Mouse (Mus musculus): ENCODE results near the gene Gm5039. TPM values are rescaled to one million over a fixed set of nuclear protein-coding genes. Genes with fewer than 3 reads are reported as not detected.

Gene Gm5039
- not detected for polyA plus RNA-seq (2017; shearing (Covaris generic))

DNA sequence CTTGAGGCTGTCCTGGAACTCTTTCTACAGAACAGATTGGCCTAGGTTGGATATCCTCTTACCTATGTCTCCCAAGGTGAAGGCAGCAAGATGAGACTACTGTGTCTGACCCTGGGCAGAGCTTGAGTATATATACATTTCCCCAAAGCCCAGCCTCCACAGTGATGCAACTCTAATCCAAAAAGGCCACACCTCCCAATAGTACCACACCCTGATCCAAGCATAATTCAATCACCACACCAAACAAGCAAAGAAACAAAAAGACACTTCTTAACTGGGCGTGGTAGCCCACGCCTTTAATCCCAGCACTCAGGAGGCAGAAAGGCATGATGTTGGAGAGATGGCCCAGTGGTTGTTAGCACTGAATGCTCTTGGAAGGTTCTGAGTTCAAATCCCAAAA, at the start of gene Gm5039:
Gene Gm5039 (minus strand): TSS at position 101 of the 400 bp plus-strand sequence.

DNA sequence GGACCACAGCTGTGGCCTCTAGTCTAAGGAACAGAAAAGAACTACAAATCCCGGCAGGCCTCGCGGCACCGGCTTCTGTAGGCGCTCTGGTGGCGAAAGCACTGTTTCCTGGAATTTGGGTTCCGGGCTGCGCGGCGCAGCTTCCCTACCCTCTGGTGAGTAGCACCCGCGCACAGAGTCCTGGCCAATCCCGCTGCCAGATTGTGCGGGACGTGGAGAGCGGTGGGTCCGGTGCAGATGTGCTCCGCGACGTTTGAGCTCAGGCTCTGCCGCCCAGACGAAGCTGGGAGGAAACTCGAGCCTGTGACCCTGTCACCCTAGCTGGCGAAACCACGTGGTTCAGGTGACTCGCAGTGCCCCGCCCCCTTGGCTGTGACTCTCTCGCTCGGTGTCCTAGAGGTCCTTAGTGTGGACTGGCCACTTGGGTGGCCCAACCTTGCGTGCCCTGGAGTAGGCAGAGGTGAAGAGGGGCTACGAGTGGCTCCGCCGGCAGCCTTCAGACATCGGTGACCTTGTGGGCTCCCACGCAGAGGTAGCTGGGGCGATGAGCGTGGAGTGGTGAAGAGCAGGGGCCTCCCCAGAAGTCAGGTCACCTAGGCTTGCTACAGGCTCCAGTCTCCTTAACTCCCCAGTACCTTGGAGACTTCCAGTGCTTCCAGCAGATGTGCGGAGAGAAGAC, 36.8 kb upstream of the Gm5039 start, which contains the start of gene Adck1:
Gene Adck1 (plus strand): TSS at position 114 of the 679 bp plus-strand sequence.

DNA sequence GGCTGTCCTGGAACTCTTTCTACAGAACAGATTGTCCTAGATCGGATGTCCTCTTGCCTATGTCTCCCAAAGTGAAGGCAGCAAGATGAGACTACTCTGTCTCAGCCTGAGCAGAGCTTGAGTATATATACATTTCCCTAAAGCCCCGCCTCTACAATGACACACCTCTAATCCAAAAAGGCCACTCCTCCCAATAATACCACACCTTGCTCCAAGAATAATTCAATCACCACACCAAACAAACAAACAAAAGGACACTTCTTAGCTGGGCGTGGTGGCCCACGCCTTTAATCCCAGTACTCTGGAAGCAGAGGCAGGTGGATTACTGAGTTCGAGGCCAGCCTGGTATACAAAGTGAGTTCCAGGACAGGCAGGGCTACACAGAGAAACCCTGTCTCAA, 49.4 kb downstream of the Gm5039 start, which contains the start of gene Gm5662:
Gene Gm5662 (minus strand): TSS at position 101 of the 400 bp plus-strand sequence.

Other genes with a start within 250 kb of the Gm5039 start
- gene Gm16368, start 240.3 kb downstream of the Gm5039 start, polyA plus RNA-seq (2017; shearing (Covaris generic)) = not detected
- gene Gm10436, start 141.9 kb downstream of the Gm5039 start, polyA plus RNA-seq (2017; shearing (Covaris generic)) = not detected
- not detected for gene Gm8332, start 73.9 kb downstream of the Gm5039 start, polyA plus RNA-seq (2017; shearing (Covaris generic))
- 0.15 TPM for gene Gm5662, start 49.5 kb downstream of the Gm5039 start, polyA plus RNA-seq (2017; shearing (Covaris generic))
- gene Adck1, start 36.5 kb upstream of the Gm5039 start, polyA plus RNA-seq (2017; shearing (Covaris generic)) = 24.9 TPM

Measured in CD4-positive, CD25-positive, alpha-beta regulatory T cell, adult 9 weeks (primary cell).